Mouse (Mus musculus) heart, adult 10 weeks (tissue): ENCODE measurements around the gene Cxcr4. TPM values are rescaled to one million over a fixed set of nuclear protein-coding genes. Genes with fewer than 3 reads are reported as not detected.

Experiments used
- polyA plus RNA-seq: library from polyadenylated mRNA; stranded (reverse); fragments of 350-450 nt; fragmentation: Illumina TruSeq; extraction: RNeasy Lipid Tissue Mini Kit (QIAGEN cat#74804); gene quantifications from one replicate; pipeline ENCODE4 v1.2.3, GENCODE M21; 2014; ENCODE audit warnings: low read depth, low replicate concordance

Gene Cxcr4
- polyA plus RNA-seq = 5.1 TPM

DNA sequence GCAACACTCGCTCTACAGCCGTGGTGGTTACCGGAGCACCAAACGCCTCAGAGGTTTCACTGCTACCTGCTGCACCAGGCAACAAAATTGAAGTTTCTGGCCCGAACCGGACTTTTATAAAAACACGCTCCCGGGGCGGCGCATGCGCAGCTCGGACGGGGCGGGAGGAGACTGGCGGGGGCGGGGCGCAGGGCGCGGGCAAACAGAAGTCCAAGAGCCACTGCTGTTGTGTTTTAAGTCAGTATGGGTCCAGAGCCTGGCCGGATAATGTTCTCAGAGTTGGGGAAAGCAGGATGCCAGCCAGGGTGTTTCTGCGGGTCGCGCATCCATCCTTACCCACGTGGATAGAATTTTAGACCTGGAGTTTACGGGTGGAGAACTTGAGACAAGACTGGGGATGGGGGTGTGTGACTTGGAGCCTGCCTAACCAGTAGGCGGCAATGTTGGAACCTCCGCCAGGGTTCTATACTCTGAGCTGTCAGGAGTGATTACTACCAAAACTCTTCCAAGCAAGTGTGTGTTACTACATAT, at the start of gene Cxcr4:
Cxcr4 (minus strand) TSS at position 83 of the 531 bp plus-strand sequence.

Other genes starting within 250 kb of the Cxcr4 start
- gene Mcm6, start 232.6 kb downstream of the Cxcr4 start, polyA plus RNA-seq = 5.7 TPM
- 82.5 TPM for gene Dars, start 174.9 kb downstream of the Cxcr4 start, polyA plus RNA-seq